Mouse (Mus musculus): ENCODE results near the gene Col20a1. TPM values are rescaled to one million over a fixed set of nuclear protein-coding genes. Genes with fewer than 3 reads are reported as not detected.

The Col20a1 gene
- polyA plus RNA-seq, 1 experiment from 2014 or later = 1.1 TPM

DNA sequence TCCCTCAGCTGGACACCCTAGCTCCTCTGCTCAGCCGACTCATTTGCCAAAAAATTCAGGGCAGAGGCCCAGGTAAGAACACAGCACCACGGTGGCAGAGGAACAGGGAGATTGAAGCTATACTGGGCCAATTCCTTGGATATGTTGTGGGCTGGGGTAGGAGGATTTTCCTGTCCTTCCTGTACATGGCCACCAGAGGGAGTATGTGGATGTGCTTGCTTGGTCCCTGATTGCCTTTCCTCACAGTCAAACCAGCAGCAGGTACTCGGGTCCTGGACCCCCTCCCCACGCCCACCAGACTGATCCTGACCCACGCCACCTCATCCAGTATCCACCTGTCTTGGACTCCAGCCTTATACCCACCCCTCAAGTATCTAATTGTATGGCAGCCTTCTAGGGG is 10.1 kb downstream of the Col20a1 start:
- Histone ChIP-seq H3K9ac (no peak overlapping the region), H3K4me1 (no peaks in the 10 kb centered on the region), H3K9me3 (no peaks in the 10 kb centered on the region), H3K27ac (no peak overlapping the region), H3K4me3 (replicated peaks) (no peak overlapping the region), H3K27me3 (replicated peaks) (no peaks in the 10 kb centered on the region), H3K36me3 (no peaks in the 10 kb centered on the region), H3K4me2 (no peak overlapping the region)
- no peak for ATAC-seq (ENCODE audit: insufficient read depth, low FRiP score, low read depth)
- 14% methylated on average over 5 of the region's 5 CpGs for WGBS

GRCm38 (mm10) chr2:180996905-180997304 is 10.6 kb downstream of the Col20a1 start:
- Histone ChIP-seq H3K36me3 (no peaks in the 10 kb centered on the region), H3K27ac (no peak overlapping the region), H3K9me3 (no peaks in the 10 kb centered on the region), H3K27me3 (replicated peaks) (no peaks in the 10 kb centered on the region), H3K4me3 (replicated peaks) (no peak overlapping the region), H3K4me1 (no peaks in the 10 kb centered on the region), H3K4me2 (no peak overlapping the region), H3K9ac (no peak overlapping the region)
- 68% methylated on average over 3 of the region's 3 CpGs for WGBS
- ATAC-seq (ENCODE audit: insufficient read depth, low FRiP score, low read depth) = no peak

DNA sequence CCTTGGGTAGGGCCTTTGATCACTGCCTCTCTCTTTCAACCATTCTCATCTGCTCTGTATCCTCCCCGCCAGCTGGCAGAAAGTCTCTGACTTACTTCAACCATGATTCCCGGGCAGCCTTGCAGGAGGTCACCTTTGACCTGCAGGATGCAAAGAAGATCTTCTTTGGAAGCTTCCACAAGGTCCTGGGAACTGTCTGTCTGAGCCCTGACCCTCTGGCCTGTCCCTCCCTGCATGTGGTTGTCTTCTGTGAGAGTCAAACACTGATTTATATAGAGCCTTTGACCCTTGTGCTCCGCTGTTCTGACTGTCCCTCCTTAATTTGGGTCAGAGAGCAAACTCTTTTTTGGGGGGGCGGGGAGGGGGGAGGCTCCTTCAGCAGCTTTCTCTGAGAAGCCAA is 20.7 kb downstream of the Col20a1 start:
- Histone ChIP-seq H3K4me3 (replicated peaks) (no peak overlapping the region), H3K4me2 (no peak overlapping the region), H3K9ac (no peak overlapping the region), H3K4me1 (no peaks in the 10 kb centered on the region), H3K36me3 (no peaks in the 10 kb centered on the region), H3K27ac (no peak overlapping the region), H3K9me3 (no peaks in the 10 kb centered on the region), H3K27me3 (replicated peaks) (no peaks in the 10 kb centered on the region)
- 48% methylated on average over 4 of the region's 4 CpGs for WGBS
- ATAC-seq (ENCODE audit: insufficient read depth, low FRiP score, low read depth) = 0 out of 2 replicates have a peak, but pooled peaks have one; percentile 17

DNA sequence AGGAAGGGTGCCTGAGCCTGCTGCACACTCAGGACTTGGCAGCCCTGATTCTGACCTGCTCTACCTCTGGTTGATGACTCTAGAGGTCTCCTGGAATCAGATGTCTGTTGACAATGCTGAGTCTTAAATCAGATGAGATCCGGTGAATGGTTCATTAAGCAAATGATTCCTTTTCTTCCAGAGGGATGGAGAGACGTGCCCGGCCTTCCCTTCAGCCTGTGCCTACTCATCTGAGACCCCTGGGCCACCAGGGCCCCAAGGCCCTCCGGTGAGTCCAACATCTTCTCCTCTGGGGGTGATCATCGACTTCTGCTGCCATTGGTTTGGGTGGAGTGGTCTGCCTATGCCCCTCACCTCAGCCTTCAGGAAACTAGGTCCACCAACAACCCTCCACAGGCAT is 22.0 kb downstream of the Col20a1 start:
- no peak overlapping the region for H3K27ac ChIP-seq

DNA sequence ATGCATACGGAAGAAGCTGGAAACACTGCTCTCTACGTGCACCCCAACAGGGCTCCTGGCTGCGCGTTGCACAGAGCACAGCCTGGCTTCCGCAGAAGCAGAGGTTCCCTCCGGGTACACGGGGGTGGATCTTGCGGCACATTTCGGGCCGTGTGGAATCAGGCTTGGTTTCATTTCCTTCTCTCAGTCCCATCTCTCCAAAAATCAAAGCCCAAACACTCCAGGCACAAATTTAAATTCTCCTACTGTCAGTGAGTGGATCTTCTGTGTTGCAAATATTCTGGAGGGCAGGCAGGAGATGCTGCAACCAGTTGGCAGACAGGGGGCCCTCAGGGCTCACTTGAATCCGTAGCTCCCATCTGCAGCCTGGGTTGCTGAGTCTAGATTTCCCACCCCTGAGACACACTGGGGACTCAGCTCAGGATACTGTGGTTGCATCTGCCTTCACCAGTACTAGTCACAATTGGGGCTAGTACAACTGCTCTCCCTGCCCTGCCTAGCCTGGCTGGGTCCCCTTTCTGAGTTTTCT is 45.1 kb downstream of the Col20a1 start:
- 76% methylated on average over 11 of the region's 11 CpGs for WGBS
- no peak for ATAC-seq (ENCODE audit: insufficient read depth, low FRiP score, low read depth)
- Histone ChIP-seq H3K9ac (no peak overlapping the region), H3K36me3 (no peaks in the 10 kb centered on the region), H3K4me1 (0 out of 2 replicates have a peak, but pooled peaks cover 3% of the 10 kb centered on the region), H3K4me3 (replicated peaks) (no peak overlapping the region), H3K4me2 (no peak overlapping the region), H3K27ac (no peak overlapping the region), H3K27me3 (replicated peaks) (no peaks in the 10 kb centered on the region), H3K9me3 (no peaks in the 10 kb centered on the region)

More for the DNA sequence above, 22.0 kb downstream of the Col20a1 start:
- Histone ChIP-seq H3K9me3 (no peaks in the 10 kb centered on the region), H3K4me1 (no peaks in the 10 kb centered on the region), H3K27me3 (replicated peaks) (no peaks in the 10 kb centered on the region), H3K4me2 (no peak overlapping the region), H3K9ac (no peak overlapping the region), H3K4me3 (replicated peaks) (no peak overlapping the region), H3K36me3 (no peaks in the 10 kb centered on the region)
- WGBS = 83% methylated on average over 5 of the region's 5 CpGs
- no peak for ATAC-seq (ENCODE audit: insufficient read depth, low FRiP score, low read depth)

DNA sequence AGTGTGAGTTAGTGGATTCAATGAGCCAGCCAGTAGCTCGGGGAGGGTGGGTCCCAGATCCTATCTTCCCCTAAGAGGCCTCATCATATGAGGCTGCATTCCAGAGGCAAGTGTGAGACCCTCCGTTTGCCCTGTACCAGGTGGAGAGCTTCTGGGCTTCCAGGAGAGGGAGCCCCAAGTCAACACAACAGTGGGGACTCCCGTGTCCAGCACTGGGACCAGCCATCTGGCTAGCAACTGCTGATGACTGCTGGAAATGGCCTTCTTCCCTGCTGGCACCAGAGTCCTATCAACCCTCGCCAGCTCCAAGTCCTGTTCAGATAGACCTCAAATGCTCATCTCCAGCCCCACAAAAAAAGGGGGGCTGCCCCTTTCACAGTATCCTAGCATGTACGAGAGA is 46.1 kb downstream of the Col20a1 start:
- Histone ChIP-seq H3K9ac (no peak overlapping the region), H3K27me3 (replicated peaks) (0 out of 2 replicates have a peak, but pooled peaks cover 7% of the 10 kb centered on the region), H3K36me3 (no peaks in the 10 kb centered on the region), H3K4me1 (0 out of 2 replicates have a peak, but pooled peaks cover 3% of the 10 kb centered on the region), H3K4me3 (replicated peaks) (no peak overlapping the region), H3K4me2 (no peak overlapping the region), H3K9me3 (no peaks in the 10 kb centered on the region), H3K27ac (no peak overlapping the region)
- 34% methylated on average over 5 of the region's 5 CpGs for WGBS
- no peak for ATAC-seq (ENCODE audit: insufficient read depth, low FRiP score, low read depth)

DNA sequence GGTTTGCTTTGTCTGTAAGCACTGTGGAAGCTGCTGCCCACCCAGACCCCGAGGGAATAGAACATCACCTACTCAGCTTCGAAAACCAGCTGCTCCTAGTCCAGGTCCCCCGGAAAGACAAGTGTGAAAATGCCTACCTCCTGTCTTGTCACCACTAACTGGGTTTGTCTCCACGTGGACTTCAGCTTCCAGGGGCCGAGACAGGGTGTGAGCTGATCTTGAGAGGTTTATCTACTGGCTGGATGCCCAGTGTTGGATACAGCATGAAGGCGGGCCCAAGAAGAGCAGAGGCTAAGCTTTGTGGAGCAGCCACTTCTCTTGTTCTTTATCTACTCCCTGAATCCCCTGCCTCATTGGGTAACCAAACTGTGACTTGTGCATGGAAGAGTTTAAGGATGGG is 47.0 kb downstream of the Col20a1 start:
- H3K4me3 ChIP-seq (replicated peaks) = no peak overlapping the region
- no peaks in the 10 kb centered on the region for H3K36me3 ChIP-seq
- 52% methylated on average over 6 of the region's 6 CpGs for WGBS
- no peak overlapping the region for H3K27ac ChIP-seq
- H3K27me3 ChIP-seq (replicated peaks) = peaks cover 16% of the 10 kb centered on the region; the same call in 1 of the 2 replicates
- ATAC-seq (ENCODE audit: insufficient read depth, low FRiP score, low read depth) = no peak
- H3K9ac ChIP-seq = no peak overlapping the region
- H3K4me1 ChIP-seq = 0 out of 2 replicates have a peak, but pooled peaks cover 3% of the 10 kb centered on the region
- H3K9me3 ChIP-seq = no peaks in the 10 kb centered on the region
- H3K4me2 ChIP-seq = no peak overlapping the region

DNA sequence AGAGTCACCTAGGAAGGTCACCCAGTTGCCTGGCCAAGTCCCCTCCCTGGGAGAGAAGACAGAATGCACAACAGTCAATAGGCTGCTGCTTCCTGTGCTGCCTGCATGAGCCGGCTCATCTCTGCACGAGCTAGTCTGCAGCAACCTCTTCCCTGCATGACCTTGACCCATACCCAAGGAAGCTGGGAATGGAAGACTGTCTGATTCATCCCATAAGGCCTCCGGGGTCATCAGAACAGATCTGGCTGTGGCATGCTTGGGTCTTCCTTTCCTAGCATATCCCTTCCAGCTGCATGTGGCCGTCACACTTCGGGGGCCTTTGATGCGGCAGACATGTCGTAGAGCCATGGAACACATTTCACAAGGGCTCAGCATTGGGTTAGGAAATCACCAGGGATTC is 48.9 kb downstream of the Col20a1 start:
- peaks cover 5% of the 10 kb centered on the region; the same call in 1 of the 2 replicates for H3K4me1 ChIP-seq
- peaks cover 34% of the 10 kb centered on the region for H3K27me3 ChIP-seq (replicated peaks)
- no peak for ATAC-seq (ENCODE audit: insufficient read depth, low FRiP score, low read depth)
- no peak overlapping the region for H3K27ac ChIP-seq
- no peak overlapping the region for H3K4me2 ChIP-seq
- H3K36me3 ChIP-seq = no peaks in the 10 kb centered on the region
- H3K9me3 ChIP-seq = no peaks in the 10 kb centered on the region
- H3K4me3 ChIP-seq (replicated peaks) = no peak overlapping the region
- WGBS = 76% methylated on average over 7 of the region's 7 CpGs
- no peak overlapping the region for H3K9ac ChIP-seq

DNA sequence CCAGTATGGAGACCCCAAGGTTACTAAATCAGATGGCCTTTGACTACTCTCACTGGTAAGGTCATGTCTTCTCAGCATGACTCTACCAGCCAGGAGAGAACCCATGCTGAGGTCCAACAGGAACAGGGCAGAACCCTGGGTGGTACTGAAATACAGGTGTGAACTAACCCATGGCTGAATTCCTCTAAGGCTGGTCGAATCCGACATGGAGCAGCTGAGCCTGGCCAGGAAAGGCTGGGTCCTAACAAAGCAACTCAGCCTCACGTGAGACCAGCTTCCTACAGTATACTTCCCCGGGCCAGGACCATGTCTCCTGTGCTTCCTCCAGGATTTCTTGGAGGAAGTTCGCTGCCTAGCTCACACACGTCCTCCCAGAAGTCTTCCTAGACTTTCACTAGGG is 50.2 kb downstream of the Col20a1 start:
- H3K27me3 ChIP-seq (replicated peaks) = peaks cover 46% of the 10 kb centered on the region
- H3K9ac ChIP-seq = no peak overlapping the region
- ATAC-seq (ENCODE audit: insufficient read depth, low FRiP score, low read depth) = no peak
- H3K9me3 ChIP-seq = no peaks in the 10 kb centered on the region
- H3K4me2 ChIP-seq = no peak overlapping the region
- H3K36me3 ChIP-seq = no peaks in the 10 kb centered on the region
- no peak overlapping the region for H3K27ac ChIP-seq
- WGBS = 62% methylated on average over 6 of the region's 6 CpGs
- H3K4me3 ChIP-seq (replicated peaks) = no peak overlapping the region
- peaks cover 5% of the 10 kb centered on the region; the same call in 1 of the 2 replicates for H3K4me1 ChIP-seq

DNA sequence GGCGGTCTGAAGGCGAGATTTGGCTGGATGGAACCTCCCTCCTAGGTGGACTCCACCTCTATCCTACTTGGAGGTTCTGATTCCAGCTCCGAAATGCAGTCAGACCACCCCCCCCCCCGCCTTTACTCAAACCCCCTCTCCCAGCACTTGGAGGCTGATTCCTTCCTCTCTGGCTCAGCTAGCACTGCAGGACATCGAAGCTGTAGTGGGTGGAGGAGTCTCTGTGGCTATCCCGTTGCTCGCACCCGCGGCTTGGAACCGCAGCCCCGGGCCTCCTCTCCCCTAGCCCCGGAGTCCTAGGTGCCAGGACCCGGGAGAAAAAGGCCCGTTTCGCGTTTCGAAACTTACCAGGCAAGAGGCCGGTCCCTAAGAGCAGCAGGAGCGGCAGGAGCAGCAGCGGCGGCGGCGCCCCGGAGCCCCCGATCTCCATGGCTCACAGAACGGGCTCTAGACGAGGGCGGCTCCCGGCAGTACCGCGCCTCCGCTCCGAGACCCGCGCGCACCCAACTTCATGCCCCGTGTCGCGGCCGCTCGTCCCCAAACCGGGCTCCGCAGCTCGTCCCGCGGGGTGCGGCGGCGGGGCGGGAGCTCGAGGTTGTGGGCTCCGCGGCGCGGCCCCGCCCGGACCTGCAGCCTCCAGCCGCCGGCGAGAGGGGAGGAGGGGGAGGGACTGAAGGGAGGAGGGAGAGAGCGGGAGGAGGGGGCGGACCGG is 52.5 kb downstream of the Col20a1 start:
- no peak for ATAC-seq (ENCODE audit: insufficient read depth, low FRiP score, low read depth)
- Histone ChIP-seq H3K27ac (no peak overlapping the region), H3K36me3 (no peaks in the 10 kb centered on the region), H3K4me3 (replicated peaks) (peak overlapping the region; percentile 53), H3K4me1 (peaks cover 18% of the 10 kb centered on the region; the same call in 1 of the 2 replicates), H3K9me3 (no peaks in the 10 kb centered on the region), H3K27me3 (replicated peaks) (peaks cover 51% of the 10 kb centered on the region), H3K4me2 (peak overlapping the region; percentile 92), H3K9ac (peak overlapping the region; percentile 42)
- WGBS = 1% methylated on average over 63 of the region's 63 CpGs

DNA sequence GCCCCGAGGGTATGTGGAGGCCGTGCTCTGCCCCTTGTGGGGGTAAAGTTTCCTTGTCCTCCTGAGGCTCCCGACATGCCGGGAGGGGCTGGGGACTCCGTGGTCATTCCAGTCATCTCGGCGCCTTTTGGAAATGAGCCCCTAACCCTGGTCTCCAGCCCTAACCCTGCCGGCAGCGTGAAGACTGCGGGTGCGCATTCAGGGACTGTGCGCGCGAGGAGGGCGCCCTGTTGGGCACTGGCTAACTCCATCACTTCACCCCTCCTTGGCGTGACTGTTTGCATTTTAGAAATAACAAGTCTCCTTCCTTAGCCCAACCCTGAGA is 53.0 kb downstream of the Col20a1 start:
- H3K36me3 ChIP-seq = no peaks in the 10 kb centered on the region
- peaks cover 18% of the 10 kb centered on the region; the same call in 1 of the 2 replicates for H3K4me1 ChIP-seq
- H3K27me3 ChIP-seq (replicated peaks) = peaks cover 51% of the 10 kb centered on the region
- 3% methylated on average over 16 of the region's 16 CpGs for WGBS
- H3K4me2 ChIP-seq = peak overlapping the region; percentile 92
- no peak overlapping the region for H3K27ac ChIP-seq
- ATAC-seq (ENCODE audit: insufficient read depth, low FRiP score, low read depth) = no peak
- H3K9me3 ChIP-seq = no peaks in the 10 kb centered on the region
- H3K9ac ChIP-seq = no peak overlapping the region; the same call in 1 of the 2 replicates
- H3K4me3 ChIP-seq (replicated peaks) = peak overlapping the region; percentile 53

- ATAC-seq (ENCODE audit: insufficient read depth, low FRiP score, low read depth) = no peak
- Histone ChIP-seq H3K27me3 (replicated peaks) (peaks cover 48% of the 10 kb centered on the region), H3K36me3 (no peaks in the 10 kb centered on the region), H3K9me3 (no peaks in the 10 kb centered on the region), H3K9ac (no peak overlapping the region), H3K4me3 (replicated peaks) (no peak overlapping the region), H3K27ac (no peak overlapping the region), H3K4me2 (no peak overlapping the region), H3K4me1 (peaks cover 18% of the 10 kb centered on the region; the same call in 1 of the 2 replicates)
- 6% methylated on average over 7 of the region's 7 CpGs for WGBS
Measured at GRCm38 (mm10) chr2:181041941-181042340, 55.6 kb downstream of the Col20a1 start.

Data from stomach, embryonic 15.5 days (tissue).